Mouse (Mus musculus) C3H10T1/2 (cell line): ENCODE measurements around the gene Fbxw18. TPM values are rescaled to one million over a fixed set of nuclear protein-coding genes. Genes with fewer than 3 reads are reported as not detected.

Source experiments
- polyA plus RNA-seq, 2 experiments: library from polyadenylated mRNA; unstranded; fragments of >200 nt; fragmentation: generic; extraction: Trizol; gene quantifications; one replicate each; pipeline ENCODE4 v1.2.1; 2012; ENCODE audit warnings: missing spikeins in 2 of 2

The Fbxw18 gene
- polyA plus RNA-seq: not detected

DNA sequence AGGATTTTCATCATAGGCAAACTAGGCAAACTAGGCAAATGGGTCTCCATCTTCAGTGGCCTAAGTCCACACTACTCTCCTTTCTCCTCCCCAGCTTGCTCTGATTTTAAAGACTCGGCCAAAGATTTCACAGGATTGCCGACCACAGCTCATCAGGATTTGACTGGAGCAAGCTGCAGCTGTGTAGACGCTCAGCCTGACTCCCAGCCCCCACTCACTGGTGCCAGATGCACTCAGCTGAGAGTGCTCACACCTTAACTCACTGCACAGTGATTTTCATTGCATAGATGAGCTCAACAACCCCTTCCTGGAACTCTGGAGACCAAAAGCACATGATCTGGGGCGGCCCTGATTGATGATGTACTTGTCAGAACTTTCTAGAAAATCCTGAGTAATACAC lies at the start of gene Fbxw18:
TSS of gene Fbxw18 (minus strand) at position 101 of the 400 bp plus-strand sequence.

GRCm38 (mm10) chr9:109745989-109746388 lies 43.5 kb upstream of the Fbxw18 start, which contains the start of gene Fbxw26:
Gene Fbxw26, minus strand, starts transcription at chr9:109746089.

DNA sequence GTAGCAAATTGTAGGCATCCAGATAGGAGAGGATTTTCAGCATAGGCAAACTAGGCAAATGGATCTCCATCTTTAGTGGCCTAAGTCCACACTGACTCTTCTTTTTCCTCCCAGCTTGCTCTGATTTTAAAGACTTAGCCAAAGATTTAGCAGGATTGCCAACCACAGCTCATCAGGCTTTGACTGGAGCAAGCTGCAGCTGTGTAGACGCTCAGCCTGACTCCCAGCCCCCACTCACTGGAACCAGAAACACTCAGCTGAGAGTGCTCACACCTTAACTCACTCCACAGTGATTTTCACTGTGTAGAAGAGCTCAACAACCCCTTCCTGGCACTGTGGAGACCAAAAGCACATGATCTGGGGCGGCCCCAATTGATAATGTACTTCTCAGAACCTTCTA lies 37.9 kb downstream of the Fbxw18 start, which contains the start of gene Fbxw25:
TSS of gene Fbxw25 (minus strand) at position 101 of the 400 bp plus-strand sequence.

Other genes with a start within 250 kb of the Fbxw18 start
- not detected for gene Fbxw19, start 206.8 kb downstream of the Fbxw18 start, polyA plus RNA-seq
- gene Fbxw15, start 134.4 kb downstream of the Fbxw18 start, polyA plus RNA-seq: not detected
- gene Fbxw24, start 76.6 kb downstream of the Fbxw18 start, polyA plus RNA-seq: not detected
- gene Fbxw25, start 38.0 kb downstream of the Fbxw18 start, polyA plus RNA-seq: not detected
- not detected for gene Fbxw26, start 43.4 kb upstream of the Fbxw18 start, polyA plus RNA-seq
- gene Fbxw27, start 88.0 kb upstream of the Fbxw18 start, polyA plus RNA-seq: not detected
- not detected for gene Spink8, start 109.6 kb upstream of the Fbxw18 start, polyA plus RNA-seq
- gene Nme6, start 130.0 kb upstream of the Fbxw18 start, polyA plus RNA-seq: 10 to 100 TPM; 21.9 to 65.7 TPM
- gene Camp, start 146.9 kb upstream of the Fbxw18 start, polyA plus RNA-seq: under 1 TPM in 1 of 2 experiments, not detected in 1; 0.13 TPM
- 1 to 10 TPM; 4.0 to 5.6 TPM for gene Cdc25a, start 172.9 kb upstream of the Fbxw18 start, polyA plus RNA-seq
- 100 to 1,000 TPM in 1 of 2 experiments, 10 to 100 TPM in 1; 32.4 to 113 TPM for gene Map4, start 228.8 kb upstream of the Fbxw18 start, polyA plus RNA-seq